Mouse (Mus musculus) embryonic fibroblast, embryonic 13.5 days (primary cell): Measurements from ENCODE around the gene Atp1a1.

ENCODE experiments used
- CTCF ChIP-seq: IDR thresholded peaks from 2 replicates; pipeline ENCODE4 v1.5.1; 2011; ENCODE audit warnings: mild to moderate bottlenecking, control low read depth, low read length, moderate library complexity, borderline replicate concordance; ENCODE audit not compliant: insufficient read depth
- POLR2A ChIP-seq: IDR thresholded peaks from 2 replicates; pipeline ENCODE4 v1.6.1; 2011; ENCODE audit warnings: low read depth, mild to moderate bottlenecking, control low read depth, low read length, moderate library complexity

GRCm38 (mm10) chr3:101596686-101597085 is 7.8 kb downstream of the Atp1a1 start:
- no peak for TF ChIP-seq CTCF
- no peak for TF ChIP-seq POLR2A
